ENCODE assay signal across 14 mouse cellular contexts in the genomic region with DNA sequence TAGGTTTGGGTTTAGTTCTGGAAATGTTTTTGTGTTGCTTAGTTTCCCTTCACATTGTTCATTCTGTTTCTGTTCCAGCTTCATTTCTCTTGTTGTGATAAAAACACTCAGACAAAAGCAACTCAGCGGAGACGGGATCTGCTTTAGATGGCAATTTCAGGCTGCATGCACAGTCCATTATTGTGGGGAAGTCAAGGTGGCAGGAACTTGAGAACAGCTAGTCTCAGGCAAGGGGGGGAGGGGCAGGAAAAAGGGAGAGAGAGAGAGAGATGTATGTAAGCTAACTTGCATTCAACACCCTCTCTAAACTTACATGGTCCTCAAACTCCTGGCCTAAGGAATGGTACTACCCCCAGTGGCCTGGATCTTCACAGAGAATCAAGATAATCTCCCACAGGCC.
"Had no signal": no experiment of that assay in that cellular context is flagged by ENCODE, and none has a peak within 500 bp of the region (broad histone marks: within the 10 kb centered on the region; RNA-seq: fewer than 3 reads in every experiment).

No protein-coding gene starts in this region.

- DNase-seq: kidney, postnatal 25 days; liver; liver, embryonic 13.5 days; liver, postnatal 0 days; lung, postnatal 14 days; right cerebral cortex, postnatal 14 days; thymus, adult 2 months; thymus, postnatal 25 days had no signal

- H3K9ac ChIP-seq: limb, embryonic 12.5 days; liver, embryonic 13.5 days; liver, postnatal 0 days; lung, embryonic 15.5 days; stomach, embryonic 15.5 days had no signal

- H3K4me3 ChIP-seq: left cerebral cortex, adult 2 months; limb, embryonic 12.5 days; liver, embryonic 13.5 days; megakaryocyte, embryonic 14.5 days had no signal

- H3K36me3 ChIP-seq: limb, embryonic 12.5 days; liver, embryonic 13.5 days; lung, embryonic 15.5 days; stomach, embryonic 15.5 days had no signal

- H3K27ac ChIP-seq: left cerebral cortex, adult 2 months; limb, embryonic 12.5 days; liver, embryonic 13.5 days; lung, embryonic 15.5 days; macrophage; stomach, embryonic 15.5 days had no signal

- H3K9me3 ChIP-seq: limb, embryonic 12.5 days; liver, embryonic 13.5 days; lung, embryonic 15.5 days; megakaryocyte, embryonic 14.5 days; stomach, embryonic 15.5 days had no signal

- ATAC-seq: liver, postnatal 0 days had no signal
